Mouse (Mus musculus): ENCODE results near the gene Dscaml1.

Gene Dscaml1

DNA sequence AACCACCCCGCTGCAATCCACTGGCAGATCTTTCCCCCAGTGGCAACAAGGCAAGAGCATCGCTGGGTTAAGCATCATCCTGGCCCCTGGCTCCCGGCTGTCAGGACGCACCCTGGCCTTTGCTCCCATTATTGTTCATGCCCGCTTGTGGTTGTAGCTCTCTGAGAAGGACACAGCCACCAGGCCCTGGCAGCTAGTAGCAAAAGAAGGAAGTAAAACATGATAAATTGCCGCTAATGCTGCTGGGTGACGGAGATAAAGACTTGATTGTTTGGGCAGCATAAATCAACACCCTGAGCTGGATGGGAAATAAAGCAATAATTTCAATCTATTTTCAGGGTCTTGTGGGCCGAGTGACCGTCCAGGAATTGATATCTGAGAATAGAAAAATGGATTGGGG, 81.1 kb downstream of the Dscaml1 start:
- no peak for DNase-seq (ENCODE audit: low spot score)

DNA sequence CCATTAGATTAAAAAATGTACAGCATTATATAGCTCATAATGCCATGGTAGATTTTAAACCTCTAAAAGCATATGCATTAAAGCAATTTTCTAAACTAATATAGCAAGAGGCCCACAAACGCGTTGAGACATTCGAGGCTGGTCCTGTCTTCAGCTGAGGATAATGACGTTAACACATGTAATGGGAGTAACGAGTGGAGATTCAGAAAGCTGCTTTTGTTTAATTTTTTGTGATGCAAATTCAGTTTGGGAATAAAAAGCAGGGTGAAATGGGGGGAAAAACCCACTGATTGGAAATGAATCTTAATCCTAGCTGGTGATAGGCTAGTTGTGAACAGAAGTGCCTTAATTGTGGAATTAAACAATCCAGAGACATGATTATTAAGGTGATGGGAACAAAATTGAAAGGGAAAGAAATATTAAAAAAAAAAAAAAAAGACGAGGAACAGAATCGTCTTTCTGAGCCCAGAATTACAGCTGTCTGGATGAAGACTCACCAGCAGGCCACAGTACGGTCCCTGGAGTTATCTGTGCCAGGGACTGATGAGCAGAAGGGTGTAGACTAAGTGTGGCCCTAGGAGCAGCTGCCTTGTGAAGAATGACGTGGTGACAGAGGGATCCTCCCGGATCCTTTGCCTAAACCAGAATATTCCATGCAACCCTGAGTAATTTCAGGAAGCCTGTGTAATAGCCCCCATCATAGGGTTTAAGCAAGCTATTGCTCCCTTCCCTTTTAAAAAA, 84.5 kb downstream of the Dscaml1 start:
- no peak for DNase-seq (ENCODE audit: low spot score)

DNA sequence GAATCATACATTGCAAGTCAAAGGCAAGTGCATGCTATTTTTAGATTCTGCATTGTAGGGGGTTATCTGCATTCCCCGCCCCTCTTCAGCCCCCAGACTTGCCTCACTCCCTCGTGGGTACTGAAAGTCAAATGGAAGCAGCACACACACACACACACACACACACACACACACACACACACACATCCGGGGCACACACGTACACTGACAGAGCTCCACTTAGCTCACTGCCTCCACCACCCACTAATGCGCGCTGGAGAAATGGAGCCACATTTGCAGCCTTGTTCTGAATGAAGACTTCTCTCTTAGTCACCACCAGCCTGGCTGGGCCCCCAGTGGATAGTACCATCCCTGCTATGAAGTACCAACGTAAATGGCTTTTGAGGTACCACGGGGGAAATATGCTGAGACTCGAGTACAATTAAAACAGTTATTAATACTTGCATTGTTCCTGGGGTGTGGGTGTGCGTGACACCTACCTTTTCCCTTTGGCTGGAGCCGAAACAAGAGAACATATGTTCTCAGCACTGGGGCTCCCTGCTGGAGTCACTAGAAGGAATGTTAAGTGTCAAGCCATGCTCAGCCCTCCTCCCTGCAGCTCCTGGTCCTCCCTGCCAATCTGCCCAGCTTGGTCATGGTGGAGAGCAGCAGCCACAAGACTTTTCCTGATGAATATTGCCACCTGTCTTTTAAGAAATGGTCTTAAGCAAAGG, 91.7 kb downstream of the Dscaml1 start:
- no peak for DNase-seq (ENCODE audit: low spot score)

DNA sequence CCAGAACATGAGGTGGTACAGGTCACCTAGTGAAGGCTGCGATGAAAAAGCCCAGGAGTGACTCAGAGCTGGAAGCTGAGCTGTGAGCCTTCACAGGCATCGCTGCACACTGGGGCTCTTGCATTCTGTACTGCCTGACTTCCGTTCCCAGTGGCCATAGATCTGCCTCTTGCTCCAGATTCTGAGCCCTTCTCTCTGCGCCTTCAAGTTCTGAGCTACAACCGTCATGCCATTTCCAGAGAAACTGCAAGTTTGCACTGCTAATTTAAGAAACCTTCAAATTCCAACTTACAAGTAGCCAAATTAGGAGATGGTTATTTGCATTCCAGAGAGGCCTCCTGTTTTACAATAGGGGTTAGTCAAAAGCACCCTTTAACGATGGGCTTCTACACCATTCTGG, 93.4 kb downstream of the Dscaml1 start:
- DNase-seq (ENCODE audit: low spot score): no peak

DNA sequence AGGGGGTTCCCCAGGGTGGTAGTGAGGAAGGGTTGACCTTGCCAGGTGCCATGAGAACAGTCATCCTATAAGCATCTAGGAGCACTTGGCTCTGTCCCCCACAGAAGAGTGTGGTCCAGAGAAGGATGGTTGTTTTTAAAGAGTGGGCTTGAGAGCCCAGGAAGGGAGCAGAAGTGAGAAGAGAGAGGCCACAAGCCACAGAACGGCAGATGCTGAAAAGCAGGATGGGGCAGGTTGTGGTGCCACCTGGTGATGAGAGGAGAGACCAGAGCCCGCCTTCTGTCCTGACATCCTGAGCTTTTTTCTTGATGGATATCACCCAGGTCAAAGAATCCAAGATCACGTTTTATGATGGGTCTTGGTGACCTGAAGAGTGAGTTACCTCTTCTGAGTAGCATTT, 96.4 kb downstream of the Dscaml1 start:
- DNase-seq (ENCODE audit: low spot score): no peak

DNA sequence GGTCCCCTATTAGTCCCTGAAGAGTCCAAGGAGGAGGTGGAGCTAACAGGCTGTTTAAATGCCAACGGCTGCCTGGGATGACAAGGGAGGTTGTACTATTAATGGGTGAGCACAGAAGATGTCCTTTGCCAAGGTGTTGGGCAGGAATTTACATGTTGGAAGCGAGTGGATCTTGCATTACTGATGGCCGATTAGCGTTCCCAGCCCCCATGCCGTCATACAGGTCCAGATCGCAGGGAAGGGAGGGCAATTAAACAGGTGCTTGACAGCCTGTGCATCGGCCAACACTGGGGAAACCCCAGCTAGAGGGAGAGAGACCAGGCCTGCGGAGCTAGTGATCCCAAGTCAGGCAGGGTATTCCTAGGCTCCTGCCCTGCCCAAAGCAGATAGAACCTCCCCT, 98.1 kb downstream of the Dscaml1 start:
- no peak for DNase-seq (ENCODE audit: low spot score)

DNA sequence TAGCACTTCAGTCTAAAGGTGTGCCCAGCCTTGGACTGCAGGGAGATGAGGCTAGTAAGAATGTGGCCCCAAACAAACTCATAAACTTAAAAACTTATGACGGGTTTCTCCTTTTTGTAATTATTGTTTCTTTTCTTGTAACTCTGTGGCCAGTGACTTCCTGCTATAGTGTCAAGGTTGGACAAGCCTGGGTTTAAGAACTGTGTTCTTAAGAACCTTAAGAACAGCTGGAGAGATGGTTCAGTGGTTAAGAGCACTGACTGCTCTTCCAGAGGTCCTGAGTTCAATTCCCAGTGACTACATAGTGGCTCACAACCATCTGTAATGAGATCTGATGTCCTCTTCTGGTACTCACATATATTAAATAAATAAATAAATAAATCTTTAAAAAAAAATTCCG, 106.8 kb downstream of the Dscaml1 start:
- no peak for DNase-seq (ENCODE audit: low spot score)

DNA sequence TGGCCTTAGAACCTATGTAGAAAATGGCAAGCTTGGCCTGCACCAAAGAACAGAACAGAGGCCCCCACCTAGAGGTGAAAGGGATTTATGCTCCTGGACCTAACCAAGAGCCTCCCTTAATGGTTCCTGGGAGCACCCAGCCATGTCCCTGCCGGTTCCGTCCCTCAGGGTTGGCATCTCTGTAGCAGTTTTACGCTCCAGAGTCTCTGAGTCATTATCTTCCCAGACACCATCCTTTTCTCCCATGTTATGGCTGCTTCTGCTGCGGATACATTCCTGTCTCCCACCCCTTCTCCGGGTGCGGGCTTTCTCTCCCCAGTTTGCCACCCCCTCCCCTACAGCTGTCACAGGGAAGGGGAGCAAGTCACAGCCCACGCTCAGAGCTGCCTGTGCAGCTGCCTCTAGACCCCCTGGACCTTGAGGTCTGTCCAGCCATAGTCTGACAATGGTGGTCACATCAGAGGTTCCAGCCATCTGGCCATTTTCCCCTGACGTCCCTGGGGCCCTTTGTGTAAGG, 108.1 kb downstream of the Dscaml1 start:
- DNase-seq (ENCODE audit: low spot score): no peak

DNA sequence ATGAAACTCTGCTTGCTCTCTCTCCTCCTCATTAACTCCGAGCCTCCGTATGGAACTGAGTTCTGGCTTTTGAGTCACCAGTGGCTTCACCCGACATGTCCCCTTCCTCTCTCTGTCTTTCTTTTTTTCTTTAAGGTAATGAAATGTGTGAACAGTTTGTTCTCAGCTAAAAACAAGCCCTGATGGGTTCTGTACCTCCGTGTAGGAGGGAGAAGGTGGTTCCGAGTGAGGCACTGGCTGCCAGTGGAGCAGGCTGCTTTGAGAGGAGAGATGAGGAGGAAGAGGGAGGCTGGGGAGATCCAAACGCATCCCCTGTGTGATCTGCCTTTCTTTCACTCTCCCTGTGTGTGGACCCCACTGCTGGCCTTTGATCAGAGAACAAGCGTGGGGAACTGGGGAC, 111.2 kb downstream of the Dscaml1 start:
- DNase-seq (ENCODE audit: low spot score): no peak

DNA sequence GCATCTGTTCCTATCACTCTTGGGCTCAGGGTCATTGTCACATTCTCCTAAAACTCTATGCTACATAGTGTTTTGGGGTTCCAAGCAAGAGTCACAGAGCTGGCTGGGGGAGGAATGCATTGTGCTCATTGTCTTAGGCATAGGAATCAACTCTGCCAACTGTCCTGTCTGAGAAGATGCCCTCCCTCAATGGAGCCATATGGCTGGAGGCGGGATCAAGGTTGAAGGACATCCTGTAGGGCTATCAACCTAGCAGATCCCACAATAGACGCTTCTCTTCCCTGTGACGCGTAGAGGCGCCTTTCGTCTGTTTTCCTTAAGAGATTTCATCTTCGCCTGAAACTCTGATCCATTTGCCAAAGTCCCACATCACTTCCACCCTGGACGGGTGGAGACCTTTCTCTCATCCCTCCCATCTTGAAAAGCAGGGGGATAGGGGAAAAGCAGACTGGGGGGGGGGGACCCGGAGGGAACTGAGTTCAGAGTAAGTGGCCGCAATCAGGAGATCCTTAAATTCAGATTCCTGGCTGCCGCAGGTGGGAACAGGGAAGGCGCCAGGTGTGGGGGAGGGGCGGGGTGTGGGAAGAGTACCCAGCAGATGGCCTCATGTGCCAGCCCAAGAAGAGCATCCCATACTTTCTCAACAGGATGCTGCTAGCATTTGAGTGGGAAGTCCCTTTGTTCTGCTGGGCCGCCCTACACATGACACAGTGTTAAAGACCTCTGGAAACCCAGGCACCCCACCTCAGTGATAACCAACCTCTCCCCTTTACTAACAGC, 113.0 kb downstream of the Dscaml1 start:
- no peak for DNase-seq (ENCODE audit: low spot score)

DNA sequence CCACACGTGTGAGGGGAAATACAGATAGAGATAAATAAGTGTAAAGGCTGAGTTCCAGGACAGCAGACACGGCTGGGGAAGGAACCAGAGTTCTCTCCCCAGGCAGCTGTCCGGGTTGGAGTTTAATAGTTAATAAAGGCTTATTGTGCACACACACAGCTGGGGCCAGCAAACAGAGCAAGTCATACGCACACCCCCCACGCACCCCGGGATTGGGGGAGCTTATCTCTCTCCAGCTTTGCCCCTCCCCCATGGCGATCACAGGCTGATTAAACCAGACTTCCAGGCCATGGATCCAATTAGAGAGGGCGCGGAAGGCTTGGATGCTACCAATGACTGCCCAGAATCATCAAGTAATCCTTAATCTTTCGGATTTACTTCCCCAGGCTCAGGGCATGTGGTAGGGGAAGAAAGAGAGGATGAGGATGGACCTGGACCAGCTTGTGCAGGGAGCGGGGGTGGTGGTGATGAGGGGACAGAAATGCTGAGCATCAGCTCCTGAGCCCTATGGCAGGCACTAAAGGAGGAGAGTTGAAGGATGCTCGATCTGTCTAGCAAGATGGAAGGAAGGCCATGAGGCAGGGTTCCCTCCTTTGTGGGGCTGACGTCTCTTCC, 119.7 kb downstream of the Dscaml1 start:
- DNase-seq (ENCODE audit: low spot score): no peak

DNA sequence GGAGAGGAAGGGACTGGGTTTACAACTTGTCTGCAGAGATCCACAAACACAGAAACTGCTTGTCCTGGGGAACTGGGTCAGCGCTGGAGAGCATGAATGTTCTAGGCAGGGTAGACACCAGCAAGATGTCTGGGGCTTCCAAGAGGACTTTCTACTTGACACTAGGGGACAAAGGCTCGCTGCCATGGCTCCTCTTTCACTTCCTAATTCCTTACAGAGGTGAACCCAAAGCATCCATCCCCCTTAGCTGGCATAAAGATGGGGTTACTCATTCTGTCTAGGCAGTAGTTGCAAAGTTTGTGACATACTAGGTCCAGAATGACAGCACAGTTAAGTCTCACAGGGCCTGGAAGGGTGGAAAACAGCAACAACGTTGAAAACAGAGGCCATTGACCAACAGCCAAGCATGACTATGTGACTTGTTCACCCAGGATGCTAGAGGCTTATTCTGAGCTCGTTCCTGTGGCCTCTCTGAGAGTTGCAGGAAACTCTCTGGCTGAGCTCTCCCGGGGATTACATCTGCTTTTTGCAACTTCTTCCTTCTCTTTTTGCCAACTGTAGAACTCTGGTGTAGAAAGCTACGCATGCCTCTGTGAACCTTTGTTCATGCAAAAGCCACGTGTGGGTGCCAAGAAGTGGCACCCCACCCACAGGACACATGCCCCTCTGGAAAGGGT, 120.6 kb downstream of the Dscaml1 start:
- no peak for DNase-seq (ENCODE audit: low spot score)

DNA sequence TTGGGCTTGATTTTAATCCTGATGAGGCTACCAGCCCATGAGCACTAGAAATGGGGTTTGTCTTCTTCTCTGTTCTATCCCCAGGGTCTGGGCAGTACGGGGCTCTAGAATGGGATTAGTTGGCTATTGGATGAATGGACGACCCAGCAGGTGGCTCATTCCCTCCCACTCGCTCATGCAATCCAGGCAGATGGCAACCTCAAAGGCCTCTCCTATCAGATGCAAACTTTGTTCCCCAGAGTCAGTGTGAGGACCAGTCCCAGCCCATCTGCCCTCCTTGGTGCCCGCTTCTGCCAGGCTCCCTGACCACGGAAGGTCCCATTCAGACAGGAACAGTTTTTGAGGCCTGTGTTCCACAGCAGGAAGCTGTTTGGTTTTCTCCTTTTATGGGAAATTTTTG, 123.4 kb downstream of the Dscaml1 start:
- DNase-seq (ENCODE audit: low spot score): no peak

DNA sequence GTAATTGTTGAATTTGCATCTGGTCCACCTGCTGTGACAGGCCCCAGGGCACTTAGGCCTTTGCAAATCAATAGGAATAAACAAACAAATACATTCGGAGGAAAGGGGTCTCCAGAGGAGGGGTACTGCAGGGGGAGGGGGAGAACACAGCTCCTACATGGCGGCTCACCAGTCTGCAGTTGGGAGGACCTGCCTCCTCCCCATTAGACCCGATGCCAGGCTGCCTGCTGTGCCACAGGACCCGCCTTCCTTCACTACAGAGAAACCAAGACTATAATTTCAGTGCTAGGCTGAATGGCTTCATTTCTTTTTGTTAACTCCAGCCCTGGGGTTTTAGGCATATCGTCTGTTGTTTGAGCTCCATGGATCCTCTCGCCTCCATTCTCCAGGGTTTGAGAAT, 123.8 kb downstream of the Dscaml1 start:
- no peak for DNase-seq (ENCODE audit: low spot score)

DNA sequence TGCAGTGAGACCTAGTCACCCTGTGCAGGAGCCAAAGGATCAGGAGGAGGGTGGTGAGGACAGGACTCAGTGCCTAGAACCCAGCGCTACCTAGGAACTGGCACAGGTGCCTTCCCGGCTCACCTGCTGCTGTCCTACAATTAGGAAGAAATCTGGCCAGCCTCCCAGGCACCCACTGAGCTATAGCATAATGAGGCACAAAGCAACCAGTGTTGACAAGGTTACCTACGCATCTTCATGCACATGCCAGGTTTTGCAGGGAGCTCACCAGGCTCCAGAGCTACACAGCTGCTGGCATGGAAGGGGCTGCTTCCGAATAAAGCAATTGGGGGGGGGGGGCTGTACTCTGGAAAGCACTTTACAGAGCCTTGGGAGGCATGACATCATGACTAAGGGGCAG, 124.2 kb downstream of the Dscaml1 start:
- DNase-seq (ENCODE audit: low spot score): no peak

DNA sequence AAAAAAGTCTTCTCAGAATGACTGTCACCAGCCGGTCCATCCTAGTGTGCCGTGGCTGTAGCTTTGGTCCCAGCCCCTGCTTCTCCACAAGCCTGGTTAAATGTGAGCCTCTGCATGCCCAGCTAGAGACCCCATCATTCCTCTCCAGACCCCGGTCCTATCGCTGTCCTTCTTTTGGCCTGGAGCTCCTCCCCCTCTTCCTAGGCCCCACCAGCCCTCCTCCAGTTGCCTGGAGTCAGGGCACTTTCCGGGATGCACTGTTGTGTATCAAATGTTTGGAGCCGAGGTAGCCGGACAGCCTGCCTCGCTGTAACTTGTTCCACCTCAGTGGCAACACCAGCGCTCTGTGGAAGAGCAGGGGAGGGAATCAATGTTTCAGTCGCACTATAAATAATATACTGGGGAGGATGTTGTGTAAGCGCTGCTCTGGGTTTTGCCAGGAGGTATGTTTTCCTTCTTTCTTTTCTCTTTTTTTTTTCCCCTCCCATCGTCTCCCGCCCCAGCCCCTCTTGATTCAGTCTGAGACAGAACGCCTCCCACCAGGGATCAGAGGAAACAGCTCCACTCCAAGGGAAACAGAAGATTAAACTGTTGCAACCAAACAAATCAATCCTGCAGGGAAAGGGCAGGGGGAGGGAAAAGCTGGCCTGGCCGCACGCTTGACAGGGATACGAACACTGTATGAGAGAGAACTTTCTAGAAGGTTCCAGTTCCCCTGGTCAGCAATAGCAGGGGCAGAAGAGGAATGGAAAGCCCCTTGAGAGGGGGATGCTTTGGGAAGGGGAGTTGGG, 128.8 kb downstream of the Dscaml1 start:
- no peak for DNase-seq (ENCODE audit: low spot score)

DNA sequence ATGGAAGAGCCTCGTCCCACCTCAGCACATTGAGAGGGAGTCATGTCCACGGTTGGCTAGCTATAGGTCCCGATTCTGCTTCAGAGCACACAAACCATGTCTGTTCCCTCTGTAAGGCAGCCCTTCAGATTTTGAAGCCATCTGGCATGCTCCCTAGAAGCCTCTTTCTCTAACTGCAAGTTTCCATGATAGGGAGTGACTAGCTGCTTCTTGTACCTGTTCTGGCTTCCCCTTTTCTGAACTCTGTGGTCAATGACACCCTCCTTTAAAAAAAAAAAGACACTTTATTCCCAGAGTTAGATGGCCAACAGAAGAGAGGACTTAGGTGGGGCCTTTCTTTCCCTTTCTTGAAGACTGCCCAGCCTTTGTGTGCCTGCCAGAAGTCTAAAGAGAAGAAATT, 130.5 kb downstream of the Dscaml1 start:
- no peak for DNase-seq (ENCODE audit: low spot score)

DNA sequence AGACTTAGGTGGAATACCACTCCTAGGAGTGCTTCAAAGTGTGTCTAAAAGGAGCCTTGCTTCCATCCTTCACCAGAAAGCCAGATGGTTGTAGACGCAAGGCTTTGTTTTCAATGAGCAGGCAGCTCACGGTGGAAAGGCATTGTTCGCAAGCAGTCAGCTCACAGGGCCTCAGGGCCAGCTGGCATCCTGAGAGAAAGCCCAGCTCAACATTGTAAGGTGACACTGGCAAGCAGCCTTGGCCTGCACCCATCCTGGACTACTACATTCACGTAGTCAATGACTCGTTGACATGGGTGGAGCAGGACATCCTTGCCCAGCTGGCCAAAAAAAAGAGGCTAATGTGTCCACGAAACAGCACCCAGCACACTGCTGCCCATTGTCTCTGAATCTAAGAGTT, 134.6 kb downstream of the Dscaml1 start:
- DNase-seq (ENCODE audit: low spot score): no peak

DNA sequence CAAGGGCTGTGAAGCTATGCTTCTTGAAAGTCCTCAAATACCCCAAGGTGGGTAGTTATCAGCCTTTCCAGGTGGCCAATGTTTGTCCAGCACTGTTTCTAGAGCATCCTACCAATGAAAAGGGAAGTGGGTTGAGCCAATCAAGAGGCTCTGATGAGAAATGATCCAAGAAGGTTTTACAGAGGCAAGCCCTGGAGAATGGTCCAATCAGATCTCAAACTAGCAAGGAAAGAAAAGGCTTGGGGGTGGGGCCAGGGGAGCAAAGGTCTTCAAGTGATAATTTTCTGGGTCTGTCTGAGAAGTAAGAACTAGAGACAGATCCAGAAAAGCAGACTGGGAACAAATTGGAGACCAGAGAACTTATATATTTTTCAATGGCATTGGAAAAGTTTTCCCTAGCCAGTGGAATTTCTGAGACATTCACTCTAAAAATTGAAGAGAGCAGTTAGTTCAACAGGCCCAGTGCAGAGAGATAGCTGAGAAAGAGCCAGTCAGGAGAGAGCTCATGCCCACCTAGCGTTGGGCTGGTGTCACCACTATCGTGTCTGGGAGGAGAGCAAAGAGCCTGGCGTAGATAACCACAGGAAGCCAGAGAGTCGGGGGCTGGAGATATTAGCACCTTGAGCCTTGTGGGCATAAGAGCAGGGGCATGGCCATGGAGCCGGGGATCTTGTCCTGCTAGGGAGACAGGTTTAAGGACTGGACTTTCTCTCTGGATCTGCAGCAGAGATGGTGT, 140.6 kb downstream of the Dscaml1 start:
- DNase-seq (ENCODE audit: low spot score): no peak

DNA sequence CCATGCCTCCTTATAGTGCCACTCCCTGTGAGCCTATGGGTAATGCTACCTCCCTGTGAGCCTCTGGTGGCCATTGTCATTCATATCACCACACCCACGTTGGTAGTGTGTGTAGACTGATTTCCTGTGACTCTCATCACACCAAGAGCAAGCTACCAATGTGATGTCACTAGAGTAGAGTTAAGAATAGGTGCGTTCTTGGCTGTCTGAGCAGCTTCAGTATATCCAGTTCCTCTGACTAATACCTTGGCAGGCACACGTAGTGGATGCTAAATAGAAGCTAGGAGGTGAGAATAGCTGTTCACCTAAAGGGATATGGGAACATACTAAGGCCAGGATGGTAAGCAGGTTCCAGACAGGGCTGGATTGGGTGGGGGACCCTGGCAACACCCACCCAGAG, 143.3 kb downstream of the Dscaml1 start:
- DNase-seq (ENCODE audit: low spot score): no peak

All from ovary, postnatal 10 days (tissue).